Mouse (Mus musculus): Measurements from ENCODE around the gene Olfr699.

- TF ChIP-seq CTCF (IDR thresholded peaks at IDR 0.05; ENCODE audit: low read depth, low read length) (no peak), POLR2AphosphoS5 (IDR thresholded peaks at IDR 0.05; ENCODE audit: insufficient replicate concordance, low read depth, low read length) (no peak), GATA2 (IDR thresholded peaks at IDR 0.05; ENCODE audit: borderline replicate concordance, low read depth, low read length) (no peak), GATA1 (IDR thresholded peaks at IDR 0.05; ENCODE audit: borderline replicate concordance, low read length) (no peak), TAL1 (conservative IDR thresholded peaks at IDR 0.05; ENCODE audit: low read depth, low read length) (no peak)
Observed at GRCm38 (mm10) chr7:106818414-106818813, 25.4 kb upstream of the Olfr699 start.
